Mouse (Mus musculus) cerebellum, adult 9-10 months (tissue): ENCODE results near the gene Arpp21.

Experiments used
- DNase-seq: peaks from one replicate; pipeline ENCODE4 v3.0.0; 2022

Gene Arpp21

GRCm38 (mm10) chr9:112230716-112231361 is 4.9 kb downstream of the Arpp21 start:
- peak; percentile 58 for DNase-seq

- peak; percentile 80 for DNase-seq
Measured at GRCm38 (mm10) chr9:112228470-112228869, 7.3 kb downstream of the Arpp21 start.

- DNase-seq = peak; percentile 41
Measured at GRCm38 (mm10) chr9:112227174-112227573, 8.6 kb downstream of the Arpp21 start.

DNA sequence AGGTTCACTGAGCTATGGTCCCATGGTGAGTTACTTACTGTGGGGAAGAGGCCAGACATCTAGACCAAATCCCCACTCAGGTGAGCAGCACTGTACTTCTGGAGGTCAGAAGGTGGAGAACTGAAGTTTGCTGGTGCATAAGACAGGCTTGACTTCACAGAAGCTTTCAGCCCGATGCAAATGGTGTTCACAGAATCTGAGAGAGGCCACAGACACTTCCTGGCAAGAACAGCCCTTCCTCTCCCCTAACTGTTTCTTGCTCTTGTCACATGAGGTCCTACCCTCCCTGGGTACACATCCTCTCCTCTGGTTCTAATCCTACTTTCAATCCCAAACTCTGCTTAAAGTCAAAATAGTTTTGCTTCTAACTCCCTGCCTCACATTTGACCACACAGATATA is 9.2 kb downstream of the Arpp21 start:
- peak; percentile 25 for DNase-seq

GRCm38 (mm10) chr9:112225046-112225445 is 10.7 kb downstream of the Arpp21 start:
- DNase-seq = no peak

- no peak for DNase-seq
Measured at GRCm38 (mm10) chr9:112219372-112219771, 16.4 kb downstream of the Arpp21 start.

DNA sequence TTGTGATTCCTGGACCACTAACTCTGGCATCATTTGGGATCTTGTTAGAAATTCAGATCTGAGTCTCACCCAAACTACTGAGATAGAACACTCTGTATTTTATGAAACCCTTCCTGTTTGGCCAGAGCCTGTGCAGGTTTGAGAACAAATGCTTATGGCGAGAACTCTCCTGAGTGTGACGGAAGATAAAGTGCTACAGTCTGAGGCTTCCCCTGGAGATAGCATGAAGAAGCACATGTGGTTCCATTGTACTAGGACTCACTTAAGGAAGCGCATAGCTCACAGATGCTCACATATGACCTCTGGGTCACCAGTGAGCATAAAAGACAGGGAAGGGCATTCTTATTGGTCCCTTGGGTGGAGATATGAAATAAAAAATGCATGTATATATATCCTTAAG is 17.5 kb downstream of the Arpp21 start:
- DNase-seq = no peak

DNA sequence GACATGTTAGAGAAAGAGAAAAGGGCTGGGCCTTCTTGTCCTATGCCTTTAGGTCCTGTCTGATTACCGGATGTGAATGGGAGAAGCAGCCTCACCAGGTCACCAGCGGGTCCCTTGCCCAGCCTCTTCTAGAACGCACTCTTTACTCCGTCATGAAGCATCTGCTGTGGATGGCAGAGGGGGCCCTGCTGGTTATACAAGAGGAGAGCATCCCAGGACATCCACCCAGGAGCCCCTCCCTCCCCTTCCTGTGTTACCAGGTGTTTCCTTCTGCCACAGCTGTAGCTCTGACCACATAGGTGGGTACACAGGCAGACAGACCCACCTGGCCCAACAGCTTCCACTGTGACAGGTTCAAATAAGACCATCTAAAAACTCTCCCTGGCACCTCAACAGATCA is 18.6 kb downstream of the Arpp21 start:
- no peak for DNase-seq

DNA sequence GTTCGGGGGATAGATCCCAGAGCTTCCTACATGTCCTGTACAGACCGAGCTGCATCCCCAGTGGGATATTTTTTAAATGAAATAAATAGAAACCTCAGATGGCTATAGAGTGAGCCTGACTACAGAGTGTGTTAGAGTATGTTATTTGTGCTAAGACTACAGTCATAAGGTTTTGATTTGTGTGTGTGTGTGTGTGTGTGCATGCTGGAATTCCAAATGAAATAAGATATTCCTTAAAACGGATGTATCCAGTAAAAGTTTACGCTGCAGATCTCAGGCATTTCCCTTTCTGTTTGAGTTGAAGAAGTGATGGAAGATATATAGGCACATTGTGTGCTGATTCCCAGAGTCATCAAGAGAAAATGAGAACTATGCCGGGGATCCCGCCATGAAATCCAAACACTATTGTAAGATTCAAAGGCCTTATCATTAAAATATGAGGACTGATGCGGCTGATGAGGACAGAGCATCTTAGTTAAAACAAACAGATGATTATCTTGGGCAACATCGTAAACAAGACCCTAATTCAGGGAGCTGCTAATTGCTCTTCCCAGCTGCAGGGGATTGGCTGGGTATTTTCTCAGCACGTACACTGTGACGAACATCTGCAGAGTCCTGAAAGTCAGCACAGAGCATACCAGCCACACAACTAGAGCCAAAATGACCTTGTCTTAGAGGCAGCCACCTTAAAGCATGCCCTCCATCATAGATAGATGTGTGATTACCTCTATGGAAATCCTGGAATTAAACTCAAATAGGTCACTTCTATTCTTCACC is 20.5 kb downstream of the Arpp21 start:
- no peak for DNase-seq

DNA sequence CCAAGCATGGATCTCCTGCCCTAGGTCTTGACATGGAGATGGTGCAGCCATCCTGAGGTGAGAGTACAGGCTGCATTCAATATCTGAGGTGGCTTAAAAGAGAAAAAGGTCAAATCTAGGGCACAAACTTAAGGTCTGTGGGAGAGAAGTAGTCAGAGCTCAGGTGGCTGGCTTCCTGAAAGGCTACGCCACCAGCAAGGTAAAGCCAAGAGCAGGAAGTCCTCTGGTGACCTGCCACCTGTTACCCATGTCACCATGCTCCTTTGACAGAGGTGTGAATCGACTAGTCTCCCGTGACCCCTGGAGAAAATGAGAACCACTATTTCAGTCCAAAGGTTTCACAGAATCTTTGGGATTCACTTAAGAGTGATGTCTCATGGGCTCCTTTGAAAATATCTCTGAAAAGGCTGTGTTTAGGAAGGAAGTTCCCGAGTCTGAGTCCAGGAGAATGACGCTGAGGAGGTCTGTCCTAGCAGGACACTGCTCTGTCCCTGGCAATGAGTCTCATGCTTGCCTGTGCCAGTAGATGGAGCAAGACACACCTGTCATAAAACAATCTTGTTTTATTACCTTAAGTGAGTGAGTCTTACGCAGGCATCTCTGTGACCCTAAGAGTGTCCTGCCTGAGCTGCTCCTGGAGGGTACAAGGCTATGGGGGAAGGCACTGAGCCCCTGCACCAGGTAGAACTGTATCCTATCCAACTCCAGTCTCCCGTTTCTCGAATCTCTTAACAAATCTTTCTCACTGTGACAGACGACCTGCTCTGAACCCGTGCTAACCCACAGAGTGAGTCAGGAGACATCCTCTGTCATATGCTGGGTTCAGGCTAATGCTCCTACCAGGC is 22.1 kb downstream of the Arpp21 start:
- peak; percentile 69 for DNase-seq

DNA sequence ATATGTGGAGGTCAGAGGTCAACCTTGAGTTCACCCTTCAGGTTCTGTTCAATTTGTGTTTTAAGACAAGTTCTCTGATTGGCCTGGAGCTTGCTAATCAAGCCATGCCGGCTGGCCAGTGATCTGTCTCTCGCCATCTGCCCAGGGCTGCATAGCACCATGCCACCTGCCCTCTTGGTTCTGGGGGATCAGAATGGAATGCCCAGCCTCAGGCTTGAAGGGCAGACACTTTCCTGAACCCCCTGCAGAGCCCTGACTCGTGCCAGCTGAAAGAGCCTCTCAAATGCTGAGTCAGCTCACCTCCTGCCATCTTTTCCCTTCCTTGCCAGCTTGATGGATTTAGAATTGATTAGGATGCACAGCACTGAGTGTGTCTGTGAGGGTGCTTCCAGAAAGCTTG is 25.9 kb downstream of the Arpp21 start:
- DNase-seq = peak; percentile 90

DNA sequence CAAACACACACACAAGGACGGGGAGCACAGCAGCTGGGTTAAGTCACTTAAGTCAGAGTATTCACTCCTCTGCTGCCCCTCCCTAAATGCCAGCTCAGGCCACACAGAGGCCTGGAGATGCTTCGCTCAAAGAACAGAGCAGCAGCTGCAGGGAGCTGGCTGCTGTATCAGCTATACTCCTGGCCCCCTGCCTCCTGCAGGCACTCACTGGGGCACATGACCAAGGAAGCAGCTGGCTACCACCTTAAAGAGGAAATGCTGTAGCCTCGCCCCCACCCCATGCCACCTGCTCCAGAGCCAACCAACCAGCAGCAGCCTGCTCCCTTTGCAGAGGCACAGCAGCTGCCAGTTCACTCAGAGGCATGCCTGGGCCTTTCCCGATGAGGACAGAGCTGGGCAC is 28.0 kb downstream of the Arpp21 start:
- DNase-seq = peak; percentile 59

GRCm38 (mm10) chr9:112198296-112198695 is 37.4 kb downstream of the Arpp21 start:
- peak; percentile 51 for DNase-seq

- DNase-seq = peak; percentile 64
Measured at GRCm38 (mm10) chr9:112194049-112194448, 41.7 kb downstream of the Arpp21 start.

- DNase-seq = peak; percentile 79
Measured at GRCm38 (mm10) chr9:112189394-112189793, 46.3 kb downstream of the Arpp21 start.

GRCm38 (mm10) chr9:112188358-112188893 is 47.3 kb downstream of the Arpp21 start:
- peak; percentile 71 for DNase-seq

GRCm38 (mm10) chr9:112187667-112188066 is 48.1 kb downstream of the Arpp21 start:
- peak; percentile 77 for DNase-seq

GRCm38 (mm10) chr9:112186336-112187305 is 49.1 kb downstream of the Arpp21 start:
- DNase-seq = no peak

DNA sequence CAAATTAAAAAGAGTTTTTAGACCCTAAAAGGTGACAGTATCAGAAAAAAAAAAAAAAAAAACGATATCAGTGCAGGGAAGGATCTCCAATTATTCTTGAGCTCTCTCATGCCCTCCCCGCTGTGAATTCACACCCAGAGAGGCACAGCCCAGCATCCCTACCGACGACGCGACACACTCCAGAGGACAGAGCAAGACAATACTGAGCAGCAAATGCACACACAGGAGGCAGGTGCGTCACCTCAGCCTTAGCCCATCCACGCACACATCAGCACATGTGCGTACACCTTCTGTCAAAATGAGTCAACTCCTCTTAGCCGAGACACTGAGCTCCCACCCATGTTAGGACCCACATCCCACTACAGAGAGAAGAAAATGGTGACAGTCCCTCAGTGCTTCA is 50.0 kb downstream of the Arpp21 start:
- no peak for DNase-seq

DNA sequence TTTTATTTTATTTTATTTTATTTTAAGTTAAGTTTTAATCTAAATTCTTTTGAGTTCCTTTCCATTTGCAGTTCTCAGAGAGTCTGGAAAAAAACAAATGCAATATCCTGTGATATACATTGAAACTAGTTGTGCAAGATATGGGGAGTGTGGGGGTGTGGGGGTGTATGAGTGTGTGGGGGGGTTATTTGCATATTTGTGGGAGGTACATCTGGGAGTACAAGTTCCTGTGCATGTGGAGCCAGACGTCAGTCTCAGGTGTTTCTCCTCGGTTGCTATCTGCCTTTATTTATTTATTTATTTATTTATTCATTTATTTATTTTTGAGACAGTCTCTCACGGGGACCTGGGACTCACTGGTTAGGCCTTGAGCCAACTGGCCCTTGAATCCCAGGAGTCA is 53.0 kb downstream of the Arpp21 start:
- no peak for DNase-seq

GRCm38 (mm10) chr9:112180006-112180405 is 55.7 kb downstream of the Arpp21 start:
- DNase-seq = no peak

DNA sequence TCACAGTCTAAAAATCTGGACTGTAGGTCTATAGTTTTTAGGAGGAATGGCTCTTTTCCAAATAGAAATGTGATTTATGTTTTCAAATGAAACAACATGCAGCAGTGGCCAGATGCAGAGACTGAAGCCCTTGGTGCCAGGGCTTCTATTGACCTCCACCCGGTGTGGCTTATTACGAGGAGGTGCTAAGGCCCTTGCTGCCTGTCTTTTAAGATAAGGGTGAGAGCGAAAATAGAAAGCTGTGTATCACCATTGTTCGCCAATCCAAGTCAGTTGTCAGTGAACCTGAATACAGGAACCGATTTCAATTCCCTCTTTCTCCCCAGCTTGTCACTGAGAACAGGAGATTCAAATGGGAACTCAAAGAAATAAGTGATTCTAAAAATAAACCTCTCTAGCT is 57.3 kb downstream of the Arpp21 start:
- no peak for DNase-seq
